Mouse (Mus musculus) E14TG2a.4 (cell line): ENCODE measurements around the gene Elmod3.

Source experiments
- CTCF ChIP-seq: conservative IDR thresholded peaks from 2 replicates; pipeline ENCODE4 v1.5.1; 2014; ENCODE audit warnings: low read length
- NANOG ChIP-seq: IDR thresholded peaks from 2 replicates; pipeline ENCODE4 v1.6.1; 2014; ENCODE audit warnings: borderline replicate concordance, low read length, mixed read lengths
- POU5F1 ChIP-seq: IDR thresholded peaks from 2 replicates; pipeline ENCODE4 v1.6.1; 2014; ENCODE audit warnings: low read length, borderline replicate concordance

DNA sequence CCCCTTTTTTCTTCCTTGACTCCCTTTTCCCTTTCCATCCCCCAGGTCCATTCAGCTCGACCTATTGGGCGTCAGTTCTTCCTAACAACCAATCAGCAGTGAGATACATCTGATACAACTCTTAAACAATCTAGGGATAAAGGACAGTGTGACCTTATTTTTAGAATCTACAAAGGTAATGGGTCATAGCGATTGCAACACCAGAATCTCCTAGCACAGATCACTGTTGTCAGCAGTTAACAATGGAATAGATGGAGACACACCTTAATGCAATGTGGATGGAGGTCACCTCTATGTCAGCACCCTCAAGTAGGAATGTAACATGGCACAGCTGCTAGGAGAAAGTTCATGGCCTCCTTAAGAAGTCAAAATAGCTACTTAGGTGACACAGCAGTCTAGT, 24.7 kb upstream of the Elmod3 start:
- TF ChIP-seq CTCF (no peak), NANOG (peak; percentile 76; the same call in 1 of the 2 replicates), POU5F1 (no peak)
